Mouse (Mus musculus) small intestine, adult 2 months (tissue): ENCODE results near the gene Camk2d. TPM values are rescaled to one million over a fixed set of nuclear protein-coding genes. Genes with fewer than 3 reads are reported as not detected.

Experiments used
- H3K27ac ChIP-seq: fragments of 200-500 bp; 2 replicates; pipeline ENCODE4 v1.5.1; 2012; ENCODE audit warnings: low read depth, low read length, control low read depth, inconsistent platforms; ENCODE audit not compliant: insufficient read depth
- H3K27me3 ChIP-seq: fragments of 200-500 bp; 2 replicates; pipeline ENCODE4 v1.6.1; 2012; ENCODE audit warnings: mild to moderate bottlenecking, moderate library complexity, low read length, inconsistent platforms; ENCODE audit not compliant: control insufficient read depth, insufficient read depth
- H3K36me3 ChIP-seq: fragments of 200-500 bp; 2 replicates; pipeline ENCODE4 v1.6.1; 2012; ENCODE audit warnings: mild to moderate bottlenecking, low read length, control low read depth, inconsistent platforms; ENCODE audit not compliant: control insufficient read depth, insufficient read depth
- H3K4me1 ChIP-seq: fragments of 200-500 bp; 2 replicates; pipeline ENCODE4 v1.6.1; 2012; ENCODE audit warnings: low read length, inconsistent platforms, mixed read lengths; ENCODE audit not compliant: control insufficient read depth, insufficient read depth, insufficient read length
- H3K4me3 ChIP-seq: fragments of 200-500 bp; 2 replicates; pipeline ENCODE4 v1.5.1; 2012; ENCODE audit warnings: low read depth, mild to moderate bottlenecking, control low read depth, inconsistent platforms, low read length, moderate library complexity
- CTCF ChIP-seq: fragments of 200-500 bp; IDR thresholded peaks from 2 replicates; pipeline ENCODE4 v1.5.1; 2012; ENCODE audit warnings: low read depth, mild to moderate bottlenecking, control low read depth, inconsistent platforms, low read length, moderate library complexity, mixed read lengths; ENCODE audit not compliant: insufficient replicate concordance, insufficient read length; ENCODE audit errors: extremely low read depth
- POLR2A ChIP-seq: fragments of 200-500 bp; IDR thresholded peaks from 2 replicates; pipeline ENCODE4 v1.6.1; 2012; ENCODE audit warnings: low read depth, mild to moderate bottlenecking, control low read depth, inconsistent platforms, low read length, moderate library complexity
- WGBS: fragments of 180-500 bp; shearing (Covaris S2); methylation state at CpG from one replicate; pipeline ENCODE4 v1.1.7; 2018; 5-methylcytosine and 5-hydroxymethylcytosine counted together
- polyA plus RNA-seq: library from polyadenylated mRNA; depleted of rRNA; stranded (reverse); fragments of >200 nt; gene quantifications from 2 replicates; pipeline ENCODE4 v1.2.3, GENCODE M21; 2012

Camk2d gene
- polyA plus RNA-seq, 1 experiment, result 89.5 TPM

DNA sequence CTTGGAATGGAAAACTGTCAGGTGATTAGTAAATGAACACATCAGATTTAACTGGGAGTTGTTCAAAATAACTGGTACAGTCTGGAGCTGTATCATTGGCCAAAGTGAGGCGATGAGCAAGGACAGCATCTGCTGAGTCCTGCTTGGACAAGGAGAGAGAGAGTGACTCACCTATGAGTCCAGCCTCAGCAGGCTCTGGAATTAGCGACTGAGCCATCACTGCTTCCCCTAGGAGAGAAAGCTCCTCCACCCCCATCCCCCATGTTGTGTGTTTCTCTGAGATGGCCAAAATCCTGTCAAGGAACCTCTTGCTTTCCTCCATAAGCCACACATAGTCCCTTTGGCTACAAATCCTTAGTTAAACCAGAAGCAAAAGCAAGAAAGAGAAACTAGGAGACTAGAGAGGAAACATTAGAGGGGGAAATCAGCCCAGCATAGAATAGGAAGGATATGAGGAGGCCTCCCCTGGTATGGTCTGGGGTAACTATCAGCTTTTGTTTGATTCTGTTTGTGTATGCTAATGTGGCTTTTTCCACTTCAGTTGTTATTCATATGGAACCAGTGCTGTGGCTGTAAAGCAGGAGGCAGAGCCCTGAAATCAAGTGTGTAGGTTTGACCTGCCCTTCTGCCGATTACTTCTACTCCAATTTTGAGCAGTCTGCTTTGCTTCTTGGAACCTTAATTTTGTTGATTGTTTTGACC is 148.5 kb downstream of the Camk2d start:
- 89% methylated on average over 3 of the region's 3 CpGs for WGBS
- TF ChIP-seq POLR2A, result no peak
- Histone ChIP-seq H3K4me1 (no peaks in the 10 kb centered on the region; the same call in 1 of the 2 replicates), H3K4me3 (no peak overlapping the region), H3K27ac (no peak overlapping the region), H3K36me3 (no peaks in the 10 kb centered on the region), H3K27me3 (no peaks in the 10 kb centered on the region)

DNA sequence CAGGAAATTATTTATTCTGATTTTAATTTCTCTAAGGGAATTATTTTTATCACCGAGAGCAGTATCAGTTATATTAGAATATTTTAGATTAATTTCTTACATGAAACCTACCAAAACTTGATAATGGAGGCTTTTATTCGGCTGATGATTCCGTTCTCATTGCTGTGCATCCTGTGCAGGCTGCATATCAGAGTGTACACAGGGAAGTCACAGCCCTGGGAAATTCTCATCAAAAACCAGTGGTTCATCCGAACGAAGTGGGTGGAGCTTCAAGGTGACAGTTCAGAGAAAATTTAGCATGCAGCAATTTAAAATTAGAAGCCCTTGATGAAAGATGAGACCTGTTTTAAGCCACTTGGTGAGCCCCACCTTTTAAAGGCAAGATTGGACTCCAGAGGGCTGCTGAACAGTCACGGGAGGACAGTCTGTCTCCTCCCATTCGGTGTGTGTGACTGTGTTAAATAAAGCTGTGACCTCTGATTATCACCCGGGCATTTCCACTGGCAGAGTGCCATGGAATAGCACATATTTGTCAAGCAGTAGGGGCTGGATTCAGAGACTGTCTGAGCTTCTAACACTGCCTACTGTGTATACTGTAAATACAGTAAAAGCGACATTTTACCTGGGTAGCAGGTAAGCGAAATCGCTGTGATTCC is 150.2 kb downstream of the Camk2d start:
- TF ChIP-seq CTCF (no peak), POLR2A (no peak)
- Histone ChIP-seq H3K36me3 (no peaks in the 10 kb centered on the region), H3K4me3 (no peak overlapping the region), H3K27me3 (no peaks in the 10 kb centered on the region), H3K27ac (no peak overlapping the region), H3K4me1 (no peaks in the 10 kb centered on the region; the same call in 1 of the 2 replicates)
- 42% methylated on average over 11 of the region's 11 CpGs for WGBS

DNA sequence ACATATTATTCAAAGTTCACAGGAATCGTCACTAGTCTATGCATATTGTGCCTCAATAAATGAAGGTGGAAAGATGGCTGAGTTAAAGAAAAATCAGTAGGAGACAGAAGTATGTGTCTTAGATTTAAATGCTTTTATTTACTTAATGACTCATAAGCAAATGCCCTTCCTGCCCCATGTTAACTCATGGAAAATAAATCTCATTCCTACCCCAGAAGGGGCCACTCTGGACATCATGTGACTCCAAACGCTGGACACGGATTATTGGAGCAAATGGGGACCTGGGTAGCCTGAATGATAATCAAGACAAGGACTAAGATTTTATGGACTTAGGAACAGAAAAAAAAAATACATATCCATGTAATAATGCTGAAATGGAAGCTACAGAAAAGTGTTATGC is 151.5 kb downstream of the Camk2d start:
- 84% methylated on average over 3 of the region's 3 CpGs for WGBS
- no peaks in the 10 kb centered on the region for H3K36me3 ChIP-seq
- H3K27ac ChIP-seq, result no peak overlapping the region
- no peaks in the 10 kb centered on the region for H3K27me3 ChIP-seq
- H3K4me1 ChIP-seq, result peaks cover 2% of the 10 kb centered on the region; the same call in 1 of the 2 replicates
- TF ChIP-seq POLR2A (no peak), CTCF (no peak)
- H3K4me3 ChIP-seq, result no peak overlapping the region

DNA sequence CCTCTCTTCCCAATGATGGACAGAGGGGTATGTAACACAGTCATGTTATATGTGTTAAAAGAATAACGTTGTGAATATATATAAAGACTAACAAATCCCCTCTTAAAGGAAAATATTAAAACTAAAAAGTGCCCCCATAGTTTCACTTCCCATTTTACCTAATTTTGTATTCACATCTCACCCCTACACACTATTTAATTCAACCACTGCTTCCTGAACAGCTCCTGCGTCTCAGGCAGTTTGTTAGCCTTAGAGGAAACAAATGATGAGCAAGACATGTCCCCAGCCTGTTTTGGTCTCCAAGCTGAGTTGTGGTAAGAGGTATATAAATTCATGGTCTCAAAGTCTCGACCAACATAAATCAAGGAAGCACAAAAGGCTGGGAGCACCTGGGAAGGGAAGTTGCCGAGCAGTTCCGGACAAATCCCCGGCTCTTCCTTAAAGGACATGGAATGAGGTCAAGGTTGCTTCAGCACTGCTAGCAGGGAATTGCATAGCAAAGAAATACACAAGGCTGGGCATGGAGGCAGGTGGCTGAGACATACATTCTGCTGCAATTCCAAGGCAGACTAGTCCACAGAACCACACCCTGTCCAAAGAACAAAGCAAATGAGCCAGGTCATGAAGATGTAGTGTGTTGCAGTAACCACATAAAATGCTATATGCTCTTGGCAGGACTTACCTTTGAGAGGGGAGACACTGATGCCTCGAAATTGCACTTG is 155.4 kb downstream of the Camk2d start:
- no peaks in the 10 kb centered on the region for H3K27me3 ChIP-seq
- peak overlapping the region; percentile 49; the same call in 1 of the 2 replicates for H3K27ac ChIP-seq
- H3K4me3 ChIP-seq, result no peak overlapping the region
- H3K4me1 ChIP-seq, result peaks cover 2% of the 10 kb centered on the region; the same call in 1 of the 2 replicates
- TF ChIP-seq POLR2A (no peak), CTCF (no peak)
- no peaks in the 10 kb centered on the region for H3K36me3 ChIP-seq
- 26% methylated on average over 7 of the region's 7 CpGs for WGBS

DNA sequence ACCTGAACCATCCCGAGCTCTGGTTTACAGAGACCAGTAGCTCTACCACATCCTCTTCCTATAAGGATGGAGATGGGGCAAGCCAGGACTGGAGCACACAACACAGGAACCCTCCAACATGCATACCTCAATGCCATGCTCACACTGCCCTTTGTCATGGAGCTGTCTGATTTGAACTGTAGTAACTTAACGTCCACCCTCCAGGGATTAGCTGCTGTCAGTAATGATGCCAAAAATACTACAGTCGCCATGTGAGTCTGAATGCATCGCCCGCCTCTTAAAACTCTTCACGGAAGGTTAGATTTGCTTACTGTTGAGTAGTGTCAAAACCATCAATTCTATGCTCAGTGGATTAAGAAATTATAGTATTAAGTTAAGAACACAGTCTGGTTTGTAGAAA is 156.9 kb downstream of the Camk2d start:
- no peak for TF ChIP-seq CTCF
- no peak for TF ChIP-seq POLR2A
- 89% methylated on average over 6 of the region's 6 CpGs for WGBS
- H3K4me3 ChIP-seq, result no peak overlapping the region

DNA sequence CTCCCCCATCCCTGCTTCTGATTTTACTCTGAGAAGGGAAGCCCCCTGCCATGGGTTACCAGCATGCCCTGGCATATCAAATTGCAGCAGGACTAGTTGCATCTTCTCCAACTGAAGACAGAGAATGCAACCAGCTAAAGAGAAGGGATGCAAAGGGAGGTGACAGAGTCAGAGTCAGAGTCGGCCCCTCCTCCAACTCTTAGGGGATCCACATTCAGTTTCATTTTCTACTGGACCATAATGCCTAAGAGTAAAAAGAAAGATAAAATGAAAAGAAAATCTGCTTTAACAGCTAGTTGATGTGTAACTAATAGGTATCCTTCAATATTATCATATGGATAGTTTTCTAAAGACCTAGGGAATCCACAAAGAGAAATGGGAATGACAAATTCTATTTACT is 162.3 kb downstream of the Camk2d start:
- Histone ChIP-seq H3K4me1 (no peaks in the 10 kb centered on the region), H3K4me3 (no peak overlapping the region), H3K27ac (no peak overlapping the region), H3K27me3 (no peaks in the 10 kb centered on the region), H3K36me3 (no peaks in the 10 kb centered on the region)
- 36% methylated on average over 1 of the region's 1 CpGs for WGBS
- TF ChIP-seq CTCF (no peak), POLR2A (no peak)

More for the DNA sequence above, 156.9 kb downstream of the Camk2d start:
- Histone ChIP-seq H3K27ac (no peak overlapping the region), H3K36me3 (no peaks in the 10 kb centered on the region), H3K27me3 (no peaks in the 10 kb centered on the region), H3K4me1 (peaks cover 2% of the 10 kb centered on the region; the same call in 1 of the 2 replicates)

DNA sequence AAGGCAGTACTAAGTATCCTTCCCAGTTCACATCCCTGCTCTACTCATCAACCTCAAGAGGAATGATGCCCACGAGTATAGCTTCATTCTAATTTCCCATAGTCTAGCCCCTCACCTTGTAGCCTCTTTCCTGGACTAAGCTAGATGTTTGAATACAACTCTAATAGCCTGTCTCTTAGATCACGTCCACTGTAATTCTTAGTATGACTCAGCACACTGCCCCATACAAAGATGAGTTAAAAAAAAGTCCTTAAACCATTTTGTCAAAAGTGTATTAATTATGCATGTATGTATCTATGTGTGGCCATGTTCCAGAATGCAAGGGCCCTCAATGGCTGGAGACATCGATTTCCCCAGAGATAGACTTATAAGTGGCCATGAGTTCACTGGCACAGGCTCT is 164.5 kb downstream of the Camk2d start:
- no peaks in the 10 kb centered on the region for H3K27me3 ChIP-seq
- 79% methylated on average over 3 of the region's 3 CpGs for WGBS
- H3K27ac ChIP-seq, result no peak overlapping the region
- no peak for TF ChIP-seq CTCF
- no peak for TF ChIP-seq POLR2A
- H3K36me3 ChIP-seq, result no peaks in the 10 kb centered on the region
- no peak overlapping the region for H3K4me3 ChIP-seq
- H3K4me1 ChIP-seq, result no peaks in the 10 kb centered on the region
